Mouse (Mus musculus) hindbrain, embryonic 15.5 days (tissue): Measurements from ENCODE around the gene Pcca. TPM values are rescaled to one million over a fixed set of nuclear protein-coding genes. Genes with fewer than 3 reads are reported as not detected.
A peak's percentile ranks its signal among the peaks of the same experiment; 100 is the strongest.

ENCODE experiments used
- ATAC-seq: fragments of 200-750 bp; cut with Nextera tagmentation; 2 replicates; pipeline ENCODE4 v1.8.0; 2017; ENCODE audit warnings: low read depth, moderate number of reproducible peaks, moderate TSS enrichment; ENCODE audit not compliant: low FRiP score
- H3K27ac ChIP-seq: fragments of 300-500 bp; sonication (generic); replicated peaks from 2 replicates; pipeline ENCODE4 v1.5.1; 2015; ENCODE audit warnings: mild to moderate bottlenecking, inconsistent platforms
- H3K27me3 ChIP-seq: fragments of 300-500 bp; sonication (generic); 2 replicates; pipeline ENCODE4 v1.6.1; 2015; ENCODE audit warnings: control low read depth, inconsistent platforms
- H3K36me3 ChIP-seq: fragments of 300-500 bp; sonication (generic); 2 replicates; pipeline ENCODE4 v1.6.1; 2015; ENCODE audit warnings: control low read depth, inconsistent platforms
- H3K4me1 ChIP-seq: fragments of 300-500 bp; sonication (generic); replicated peaks from 2 replicates; pipeline ENCODE4 v1.6.1; 2015; ENCODE audit warnings: control low read depth, inconsistent platforms
- H3K4me2 ChIP-seq: fragments of 300-500 bp; sonication (generic); 2 replicates; pipeline ENCODE4 v1.6.1; 2015; ENCODE audit warnings: moderate library complexity, mild to moderate bottlenecking, inconsistent platforms
- H3K4me3 ChIP-seq: fragments of 300-500 bp; sonication (generic); 2 replicates; pipeline ENCODE4 v1.5.1; 2015; ENCODE audit warnings: mild to moderate bottlenecking, inconsistent platforms
- H3K9ac ChIP-seq: fragments of 300-500 bp; sonication (generic); 2 replicates; pipeline ENCODE4 v1.6.1; 2015; ENCODE audit warnings: inconsistent platforms
- H3K9me3 ChIP-seq: fragments of 300-500 bp; sonication (generic); 2 replicates; pipeline ENCODE4 v1.6.1; 2016; ENCODE audit warnings: control low read depth, inconsistent platforms
- WGBS: fragments of 180-500 bp; shearing (Covaris S2); methylation state at CpG from one replicate; pipeline ENCODE4 v1.1.7; 2015; 5-methylcytosine and 5-hydroxymethylcytosine counted together
- polyA plus RNA-seq: library from polyadenylated mRNA; unstranded; fragments of >200 nt; fragmentation: Nextera tagmentation; extraction: Ambion mirVana; gene quantifications from 2 replicates; pipeline ENCODE4 v1.2.1, GENCODE M21; 2015

Pcca gene
- polyA plus RNA-seq, 1 experiment from 2014 or later = 29.0 TPM

DNA sequence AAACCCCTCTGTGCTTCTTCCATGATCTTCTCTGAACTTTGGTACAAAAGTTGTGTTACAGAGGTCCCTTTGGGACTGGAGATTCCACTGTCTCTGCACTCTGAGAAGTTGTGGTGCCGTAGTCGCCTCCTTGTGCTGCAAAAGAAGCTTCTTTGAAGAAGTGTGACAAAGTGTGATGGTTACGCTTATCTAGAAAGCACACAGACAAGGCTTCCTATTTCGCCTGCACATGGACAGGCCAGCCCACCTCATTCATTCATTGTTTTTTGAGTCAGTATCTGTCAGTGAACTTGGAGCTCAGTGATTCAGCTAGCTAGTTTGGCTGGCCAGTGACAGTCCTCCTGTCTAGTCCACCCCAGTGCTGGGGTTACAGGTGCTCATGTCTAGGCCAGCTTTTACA, 76.9 kb downstream of the Pcca start:
- no peak overlapping the region for H3K9ac ChIP-seq
- H3K4me3 ChIP-seq = no peak overlapping the region
- H3K9me3 ChIP-seq = no peaks in the 10 kb centered on the region
- H3K27me3 ChIP-seq = no peaks in the 10 kb centered on the region
- H3K27ac ChIP-seq = no peak overlapping the region
- 80% methylated on average over 4 of the region's 4 CpGs for WGBS
- H3K4me2 ChIP-seq = no peak overlapping the region
- no peaks in the 10 kb centered on the region for H3K4me1 ChIP-seq
- ATAC-seq = no peak
- no peaks in the 10 kb centered on the region for H3K36me3 ChIP-seq

DNA sequence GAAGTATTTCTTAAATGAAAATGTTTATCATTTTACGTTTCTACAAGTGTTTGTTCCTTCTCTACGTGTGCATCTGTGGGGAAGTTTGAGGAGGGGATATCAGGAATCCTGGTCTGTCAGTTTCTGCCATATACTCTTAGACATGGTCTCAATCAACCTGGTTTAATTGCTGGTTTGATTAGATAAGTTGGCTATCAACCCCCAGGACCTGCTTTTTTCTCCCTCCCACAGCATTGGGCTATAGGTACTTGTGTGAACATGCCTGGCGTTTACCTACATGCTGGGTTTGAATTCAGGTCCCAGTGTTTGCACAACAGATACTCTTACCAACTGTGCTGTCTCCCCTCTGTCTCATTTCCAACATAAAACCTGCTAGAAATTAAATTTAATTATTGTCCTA, 78.2 kb downstream of the Pcca start:
- Histone ChIP-seq H3K4me3 (no peak overlapping the region), H3K9me3 (no peaks in the 10 kb centered on the region), H3K4me1 (no peaks in the 10 kb centered on the region), H3K36me3 (no peaks in the 10 kb centered on the region), H3K27me3 (no peaks in the 10 kb centered on the region), H3K4me2 (no peak overlapping the region), H3K27ac (no peak overlapping the region), H3K9ac (no peak overlapping the region)
- 94% methylated on average over 3 of the region's 3 CpGs for WGBS
- ATAC-seq = no peak

DNA sequence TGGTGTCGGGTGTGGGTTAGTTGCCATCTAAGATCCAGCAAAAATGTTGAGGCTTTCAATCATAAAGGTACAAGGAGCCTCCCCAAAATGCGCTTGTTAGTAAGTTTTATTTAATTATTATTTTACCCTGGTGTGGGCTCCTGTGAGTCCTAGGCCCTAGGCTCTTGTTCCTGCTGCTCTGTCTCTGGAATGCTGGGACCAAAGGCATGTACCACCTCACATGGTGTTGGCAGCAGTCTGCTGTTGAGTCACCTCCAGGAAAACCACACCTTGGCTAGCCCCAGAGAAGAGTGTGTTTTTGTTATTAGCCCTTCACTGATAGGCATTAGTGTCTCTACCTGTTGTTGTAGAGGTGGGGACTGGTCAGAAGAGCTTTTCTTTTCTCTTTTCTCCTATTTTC, 83.5 kb downstream of the Pcca start:
- H3K4me2 ChIP-seq = no peak overlapping the region
- ATAC-seq = no peak
- 97% methylated on average over 2 of the region's 2 CpGs for WGBS
- H3K36me3 ChIP-seq = no peaks in the 10 kb centered on the region
- no peak overlapping the region for H3K27ac ChIP-seq
- no peak overlapping the region for H3K9ac ChIP-seq
- H3K4me1 ChIP-seq = no peaks in the 10 kb centered on the region
- H3K9me3 ChIP-seq = no peaks in the 10 kb centered on the region
- no peak overlapping the region for H3K4me3 ChIP-seq
- no peaks in the 10 kb centered on the region for H3K27me3 ChIP-seq

DNA sequence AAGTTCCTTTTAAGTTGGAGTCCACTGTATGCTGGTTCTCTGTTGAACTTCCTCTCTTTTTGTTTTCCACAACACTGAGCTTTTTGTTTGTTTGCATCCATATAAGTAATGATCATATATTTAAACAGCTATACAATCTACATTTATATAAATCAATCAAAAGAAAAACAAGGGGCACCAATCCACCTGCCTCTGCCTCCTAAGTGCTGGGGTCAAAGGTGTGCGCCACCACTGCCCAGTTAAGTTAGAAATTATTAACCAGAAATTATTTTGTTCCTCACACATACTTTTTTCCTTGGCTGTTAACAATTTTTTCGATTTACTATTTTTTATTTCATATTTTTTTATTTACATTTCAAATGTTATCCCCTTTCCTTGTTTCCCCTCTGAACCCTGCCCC, 99.3 kb downstream of the Pcca start:
- no peaks in the 10 kb centered on the region for H3K36me3 ChIP-seq
- 91% methylated on average over 2 of the region's 2 CpGs for WGBS
- ATAC-seq = no peak

DNA sequence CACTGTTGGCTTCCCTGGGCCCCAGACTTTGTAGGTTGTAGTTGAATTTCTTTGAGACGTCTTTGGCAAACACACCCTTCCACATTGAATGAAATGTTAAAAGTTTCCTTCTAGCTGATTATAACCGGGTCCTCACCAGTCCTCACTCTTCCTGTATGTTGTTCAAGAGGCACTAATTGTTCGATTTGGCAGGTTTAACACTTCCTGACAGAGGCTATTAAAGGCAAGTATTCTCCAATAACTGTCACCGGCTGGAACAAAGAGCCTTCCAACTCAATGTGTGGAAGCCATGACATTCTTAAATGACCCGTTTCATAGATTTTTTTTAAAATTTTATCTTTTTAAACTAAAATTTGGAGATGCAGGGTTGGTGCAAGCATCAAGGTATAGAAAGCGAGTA, 102.5 kb downstream of the Pcca start:
- H3K27ac ChIP-seq = no peak overlapping the region
- no peak overlapping the region for H3K4me2 ChIP-seq
- H3K27me3 ChIP-seq = no peaks in the 10 kb centered on the region
- WGBS = 55% methylated on average over 6 of the region's 6 CpGs
- H3K4me1 ChIP-seq = no peaks in the 10 kb centered on the region
- no peak for ATAC-seq
- H3K4me3 ChIP-seq = no peak overlapping the region
- H3K9me3 ChIP-seq = no peaks in the 10 kb centered on the region
- no peaks in the 10 kb centered on the region for H3K36me3 ChIP-seq
- H3K9ac ChIP-seq = no peak overlapping the region

More for the DNA sequence above, 99.3 kb downstream of the Pcca start:
- Histone ChIP-seq H3K4me3 (no peak overlapping the region), H3K9me3 (no peaks in the 10 kb centered on the region), H3K9ac (no peak overlapping the region), H3K27me3 (no peaks in the 10 kb centered on the region), H3K27ac (no peak overlapping the region), H3K4me1 (no peaks in the 10 kb centered on the region), H3K4me2 (no peak overlapping the region)

DNA sequence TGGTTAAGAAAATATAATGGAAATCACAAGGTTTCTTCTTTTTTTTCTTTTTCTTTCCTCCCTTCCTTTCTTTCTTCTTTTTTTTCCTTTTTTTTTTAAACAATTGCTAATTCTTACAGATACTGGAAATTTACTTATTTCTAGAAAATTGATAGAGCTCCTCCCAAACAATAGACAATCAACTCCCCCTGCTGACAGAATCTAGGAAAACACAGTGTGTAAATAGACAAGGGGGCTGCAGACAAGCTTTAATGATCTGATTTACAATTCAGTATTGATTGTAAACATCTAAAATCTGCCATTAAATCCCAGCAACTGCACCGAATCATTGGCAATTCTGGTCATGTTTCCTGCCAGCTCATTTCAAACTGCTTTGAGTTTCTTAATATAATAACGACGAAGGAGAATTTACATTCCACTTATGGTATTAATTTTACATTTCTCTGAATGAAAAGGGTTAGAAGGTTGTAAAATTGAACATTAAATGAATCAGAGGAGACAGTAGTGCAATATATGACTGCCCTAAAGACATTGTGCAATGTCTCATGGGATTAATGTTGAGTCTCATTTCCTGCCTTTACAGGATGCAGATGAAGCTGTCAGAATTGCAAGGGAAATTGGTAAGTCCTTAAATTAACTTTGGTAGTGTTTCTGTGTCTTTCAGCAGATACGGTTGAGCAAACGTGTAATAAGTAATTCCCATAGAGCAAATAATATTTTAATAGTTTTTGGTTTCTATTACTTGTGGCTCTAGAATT, 103.9 kb downstream of the Pcca start:
- H3K36me3 ChIP-seq = no peaks in the 10 kb centered on the region
- peak; percentile 59; the same call in 1 of the 2 replicates for ATAC-seq
- no peak overlapping the region for H3K9ac ChIP-seq
- no peak overlapping the region for H3K4me2 ChIP-seq
- no peak overlapping the region for H3K4me3 ChIP-seq
- H3K9me3 ChIP-seq = no peaks in the 10 kb centered on the region
- H3K27ac ChIP-seq = no peak overlapping the region
- 55% methylated on average over 5 of the region's 5 CpGs for WGBS
- H3K27me3 ChIP-seq = no peaks in the 10 kb centered on the region
- no peaks in the 10 kb centered on the region for H3K4me1 ChIP-seq

DNA sequence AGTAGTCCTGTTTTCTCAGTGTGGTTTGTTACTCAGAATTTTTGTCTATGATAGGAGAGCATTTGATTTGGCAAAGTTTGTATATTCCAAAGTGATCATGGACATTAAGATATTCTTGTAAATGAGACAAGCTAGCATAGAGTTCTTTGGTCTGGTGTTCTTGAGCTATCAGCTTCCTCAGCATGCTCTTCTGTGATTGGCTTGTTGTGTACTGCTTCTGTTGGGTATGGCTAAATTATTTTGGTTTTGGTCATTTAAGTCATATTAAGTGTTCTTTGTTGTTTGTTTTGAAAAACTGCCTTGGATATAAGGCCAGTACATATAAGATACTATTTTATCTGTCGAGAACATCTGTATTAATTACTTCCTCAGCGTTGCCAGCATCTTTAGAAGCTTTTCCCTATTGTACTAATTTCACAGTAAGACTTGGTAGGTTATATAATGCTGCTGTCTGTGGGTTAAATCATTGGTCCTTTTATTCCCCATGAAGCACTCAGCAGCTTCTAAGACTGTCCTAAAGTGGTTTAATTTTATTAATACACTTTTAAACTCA, 105.1 kb downstream of the Pcca start:
- Histone ChIP-seq H3K27me3 (no peaks in the 10 kb centered on the region), H3K27ac (no peak overlapping the region), H3K9me3 (no peaks in the 10 kb centered on the region), H3K4me2 (no peak overlapping the region), H3K9ac (no peak overlapping the region), H3K4me1 (no peaks in the 10 kb centered on the region), H3K4me3 (no peak overlapping the region), H3K36me3 (no peaks in the 10 kb centered on the region)
- 87% methylated on average over 2 of the region's 2 CpGs for WGBS
- no peak for ATAC-seq

DNA sequence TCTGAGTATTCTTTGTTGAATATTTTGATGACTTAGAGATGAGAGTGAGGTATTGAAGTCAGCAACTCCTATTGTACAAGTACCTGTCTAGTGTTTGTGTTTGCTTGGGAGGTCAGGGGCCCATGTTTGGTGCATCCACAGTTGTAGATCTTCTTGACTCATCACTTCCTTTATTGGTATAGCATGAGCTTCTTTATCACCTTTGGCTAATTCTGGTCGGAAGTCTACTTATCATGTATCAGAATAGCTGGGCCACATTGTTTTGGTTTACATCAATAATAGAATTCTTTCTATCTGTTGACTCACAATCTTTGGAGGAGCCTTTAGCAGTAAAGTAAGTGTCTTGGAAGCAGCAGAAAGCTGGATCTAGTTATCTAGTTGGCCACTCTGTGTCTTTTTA, 108.3 kb downstream of the Pcca start:
- Histone ChIP-seq H3K4me1 (no peaks in the 10 kb centered on the region), H3K36me3 (no peaks in the 10 kb centered on the region), H3K9me3 (no peaks in the 10 kb centered on the region), H3K27ac (no peak overlapping the region), H3K4me3 (no peak overlapping the region), H3K27me3 (no peaks in the 10 kb centered on the region), H3K4me2 (no peak overlapping the region), H3K9ac (no peak overlapping the region)
- no peak for ATAC-seq
- WGBS = 100% methylated on average over 1 of the region's 1 CpGs

DNA sequence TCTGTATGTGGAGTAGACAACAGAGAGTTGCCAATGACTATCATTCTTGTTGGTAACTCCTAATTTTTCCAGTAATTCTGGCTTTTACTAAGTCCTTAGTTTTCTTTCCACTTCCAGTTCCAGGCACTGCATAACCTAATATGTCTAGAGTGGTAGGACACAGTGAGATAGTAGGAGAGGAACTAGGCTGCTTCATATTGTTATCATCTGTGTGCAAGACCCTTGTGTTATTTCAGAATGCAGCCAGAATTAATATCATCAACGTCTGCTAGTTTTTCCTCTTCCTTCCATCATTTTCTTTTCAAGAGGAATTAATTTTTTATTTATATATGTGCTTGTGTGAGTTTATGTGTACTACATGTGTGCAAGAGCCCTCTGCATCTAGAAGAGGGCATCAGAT, 114.1 kb downstream of the Pcca start:
- H3K4me1 ChIP-seq = no peaks in the 10 kb centered on the region
- WGBS = 93% methylated on average over 1 of the region's 1 CpGs
- H3K9me3 ChIP-seq = no peaks in the 10 kb centered on the region
- H3K4me2 ChIP-seq = no peak overlapping the region
- no peak overlapping the region for H3K9ac ChIP-seq
- no peak for ATAC-seq
- no peak overlapping the region for H3K27ac ChIP-seq
- no peak overlapping the region for H3K4me3 ChIP-seq
- H3K27me3 ChIP-seq = no peaks in the 10 kb centered on the region
- no peaks in the 10 kb centered on the region for H3K36me3 ChIP-seq

DNA sequence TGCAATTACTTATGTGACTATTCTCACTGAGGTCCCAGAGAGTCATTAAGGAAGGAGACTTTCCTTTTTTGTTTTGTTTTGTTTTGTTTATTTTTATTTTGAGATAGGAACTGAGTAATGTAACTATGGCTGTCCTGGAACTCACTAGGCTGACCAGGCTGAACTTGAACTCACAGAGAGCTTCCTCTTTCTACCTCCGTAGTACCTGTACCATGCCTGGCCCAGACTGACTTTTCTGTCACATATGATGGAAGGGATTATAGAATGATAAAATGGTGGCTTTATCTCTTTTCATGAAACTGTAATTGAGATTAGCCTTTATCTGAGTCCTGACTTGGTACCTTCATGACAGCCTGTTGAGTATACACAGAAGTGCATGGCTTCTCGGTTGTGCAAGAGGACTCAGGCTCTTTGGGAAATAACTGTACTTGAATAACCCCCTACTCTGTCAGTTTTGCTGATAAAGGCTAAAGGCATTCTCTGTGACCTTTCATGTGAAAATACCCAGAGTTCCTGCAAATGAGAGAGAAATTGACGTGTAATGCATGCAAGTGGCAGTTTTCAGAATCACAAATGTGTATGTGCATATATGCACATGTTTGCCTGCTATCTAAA, 115.3 kb downstream of the Pcca start:
- Histone ChIP-seq H3K9me3 (no peaks in the 10 kb centered on the region), H3K27me3 (no peaks in the 10 kb centered on the region), H3K4me1 (no peaks in the 10 kb centered on the region), H3K9ac (no peak overlapping the region), H3K4me2 (no peak overlapping the region), H3K4me3 (no peak overlapping the region), H3K27ac (no peak overlapping the region), H3K36me3 (no peaks in the 10 kb centered on the region)
- no peak for ATAC-seq
- WGBS = 78% methylated on average over 3 of the region's 3 CpGs

DNA sequence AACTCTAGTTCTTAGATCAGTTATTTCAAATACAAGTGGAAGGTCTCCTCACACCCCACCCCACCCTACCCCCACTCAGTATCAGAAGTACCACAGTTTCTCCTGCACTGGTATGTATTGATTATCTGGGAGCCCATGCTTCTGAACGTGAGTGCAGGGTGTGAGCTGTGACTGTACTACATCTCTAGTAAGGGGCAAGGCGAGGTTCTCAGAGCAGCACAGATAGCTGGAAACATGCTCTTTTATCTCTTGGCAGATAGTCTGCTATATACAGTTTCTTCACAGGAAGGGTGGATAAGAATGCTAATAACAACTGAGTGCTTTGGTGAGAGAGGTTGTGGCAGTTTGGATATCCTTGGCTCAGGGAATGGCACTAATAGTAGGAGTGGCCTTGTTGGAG, 117.6 kb downstream of the Pcca start:
- no peaks in the 10 kb centered on the region for H3K4me1 ChIP-seq
- H3K27me3 ChIP-seq = no peaks in the 10 kb centered on the region
- H3K9ac ChIP-seq = no peak overlapping the region
- 91% methylated on average over 2 of the region's 2 CpGs for WGBS
- no peak overlapping the region for H3K4me2 ChIP-seq
- no peak overlapping the region for H3K4me3 ChIP-seq
- ATAC-seq = no peak
- H3K9me3 ChIP-seq = no peaks in the 10 kb centered on the region
- H3K36me3 ChIP-seq = no peaks in the 10 kb centered on the region
- H3K27ac ChIP-seq = no peak overlapping the region

DNA sequence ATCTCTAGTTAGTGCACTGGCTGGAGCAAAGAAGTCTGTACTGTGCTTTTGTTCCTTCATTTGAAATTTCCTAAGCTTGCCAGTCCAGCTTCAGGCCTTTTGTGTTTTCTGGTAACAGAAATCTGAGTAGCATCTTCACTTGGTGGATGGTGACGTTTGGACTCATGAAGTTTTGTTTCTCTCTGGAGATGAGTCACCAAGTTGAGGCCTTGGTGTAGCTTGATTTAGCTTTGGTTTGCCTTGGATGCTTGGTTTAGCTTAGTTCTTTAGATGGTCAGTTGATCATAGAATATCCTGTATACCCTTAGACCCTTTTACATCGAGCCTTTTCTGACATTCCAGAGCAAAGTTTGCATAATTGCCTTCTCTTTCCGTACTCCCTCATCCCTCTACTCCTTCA, 141.5 kb downstream of the Pcca start:
- Histone ChIP-seq H3K4me1 (no peaks in the 10 kb centered on the region), H3K4me2 (no peak overlapping the region), H3K27ac (no peak overlapping the region), H3K9ac (no peak overlapping the region), H3K36me3 (no peaks in the 10 kb centered on the region), H3K4me3 (no peak overlapping the region), H3K9me3 (no peaks in the 10 kb centered on the region), H3K27me3 (no peaks in the 10 kb centered on the region)
- WGBS = 87% methylated on average over 3 of the region's 3 CpGs
- ATAC-seq = no peak
